Mouse (Mus musculus): ENCODE data around the gene Htt. TPM values are rescaled to one million over a fixed set of nuclear protein-coding genes. Genes with fewer than 3 reads are reported as not detected.

The Htt gene
- polyA plus RNA-seq, 1 experiment from 2014 or later, result 4.9 TPM

GRCm38 (mm10) chr5:34932458-34932806, 170.9 kb downstream of the Htt start:
- Histone ChIP-seq H3K27me3 (ENCODE audit: control insufficient read depth, insufficient read depth, low read depth, low read length) (no peaks in the 10 kb centered on the region), H3K4me2 (ENCODE audit: low read depth, low read length) (no peak overlapping the region), H3K4me1 (ENCODE audit: control insufficient read depth, low read depth, low read length) (peaks cover 36% of the 10 kb centered on the region), H3K36me3 (ENCODE audit: control insufficient read depth, insufficient read depth) (no peaks in the 10 kb centered on the region), H3K27ac (ENCODE audit: low read length) (no peak overlapping the region), H3K4me3 (ENCODE audit: low read depth, low read length) (no peak overlapping the region), H3K9me3 (replicated peaks; ENCODE audit: control insufficient read depth, low read length) (no peaks in the 10 kb centered on the region), H3K9ac (ENCODE audit: low read depth, low read length) (no peak overlapping the region)
- no peak for ATAC-seq (ENCODE audit: low read depth)
- whole genome bisulfite sequencing (ENCODE audit: insufficient replicate concordance), result 53% methylated on average over 4 of the region's 4 CpGs

- H3K27ac ChIP-seq (ENCODE audit: low read length), result no peak overlapping the region
- H3K4me2 ChIP-seq (ENCODE audit: low read depth, low read length), result no peak overlapping the region
- 59% methylated on average over 1 of the region's 1 CpGs for WGBS (ENCODE audit: insufficient replicate concordance)
- H3K9me3 ChIP-seq (replicated peaks; ENCODE audit: control insufficient read depth, low read length), result no peaks in the 10 kb centered on the region
- H3K9ac ChIP-seq (ENCODE audit: low read depth, low read length), result no peak overlapping the region
- H3K27me3 ChIP-seq (ENCODE audit: control insufficient read depth, insufficient read depth, low read depth, low read length), result no peaks in the 10 kb centered on the region
- H3K4me3 ChIP-seq (ENCODE audit: low read depth, low read length), result no peak overlapping the region
- peaks cover 36% of the 10 kb centered on the region for H3K4me1 ChIP-seq (ENCODE audit: control insufficient read depth, low read depth, low read length)
- no peak for ATAC-seq (ENCODE audit: low read depth)
- no peaks in the 10 kb centered on the region for H3K36me3 ChIP-seq (ENCODE audit: control insufficient read depth, insufficient read depth)
These were observed 171.9 kb downstream of the Htt start for GRCm38 (mm10) chr5:34933461-34933860.

- no peak overlapping the region for H3K4me3 ChIP-seq (ENCODE audit: low read depth, low read length)
- H3K4me2 ChIP-seq (ENCODE audit: low read depth, low read length), result no peak overlapping the region
- H3K27me3 ChIP-seq (ENCODE audit: control insufficient read depth, insufficient read depth, low read depth, low read length), result no peaks in the 10 kb centered on the region
- H3K4me1 ChIP-seq (ENCODE audit: control insufficient read depth, low read depth, low read length), result peaks cover 4% of the 10 kb centered on the region; the same call in 1 of the 2 replicates
- H3K27ac ChIP-seq (ENCODE audit: low read length), result no peak overlapping the region
- H3K9ac ChIP-seq (ENCODE audit: low read depth, low read length), result no peak overlapping the region
- no peak for ATAC-seq (ENCODE audit: low read depth)
- WGBS (ENCODE audit: insufficient replicate concordance), result 70% methylated on average over 10 of the region's 10 CpGs
- H3K36me3 ChIP-seq (ENCODE audit: control insufficient read depth, insufficient read depth), result no peaks in the 10 kb centered on the region
- no peaks in the 10 kb centered on the region for H3K9me3 ChIP-seq (replicated peaks; ENCODE audit: control insufficient read depth, low read length)
These were observed 180.3 kb downstream of the Htt start for GRCm38 (mm10) chr5:34941710-34942470.

- 20% methylated on average over 3 of the region's 3 CpGs for WGBS (ENCODE audit: insufficient replicate concordance)
- ATAC-seq (ENCODE audit: low read depth), result no peak
- no peaks in the 10 kb centered on the region for H3K36me3 ChIP-seq (ENCODE audit: control insufficient read depth, insufficient read depth)
- H3K9ac ChIP-seq (ENCODE audit: low read depth, low read length), result no peak overlapping the region
- H3K4me2 ChIP-seq (ENCODE audit: low read depth, low read length), result no peak overlapping the region
- H3K27me3 ChIP-seq (ENCODE audit: control insufficient read depth, insufficient read depth, low read depth, low read length), result no peaks in the 10 kb centered on the region
- H3K27ac ChIP-seq (ENCODE audit: low read length), result no peak overlapping the region
- peaks cover 7% of the 10 kb centered on the region for H3K4me1 ChIP-seq (ENCODE audit: control insufficient read depth, low read depth, low read length)
- H3K4me3 ChIP-seq (ENCODE audit: low read depth, low read length), result no peak overlapping the region
- no peaks in the 10 kb centered on the region for H3K9me3 ChIP-seq (replicated peaks; ENCODE audit: control insufficient read depth, low read length)
These were observed 181.9 kb downstream of the Htt start for GRCm38 (mm10) chr5:34943428-34943827.

GRCm38 (mm10) chr5:34948861-34949760, 187.6 kb downstream of the Htt start, which contains the start of gene Rgs12:
TSS of gene Rgs12 (plus strand) at chr5:34949445.
- WGBS (ENCODE audit: insufficient replicate concordance), result under 1% methylated on average over 64 of the region's 84 CpGs
- peak within 1 kb of the TSS; percentile 82 for H3K27ac ChIP-seq (ENCODE audit: low read length)
- peak within 1 kb of the TSS; percentile 80 for H3K4me3 ChIP-seq (ENCODE audit: low read depth, low read length)
- ATAC-seq (ENCODE audit: low read depth), result peak; percentile 98
- peak within 1 kb of the TSS; percentile 94 for H3K4me2 ChIP-seq (ENCODE audit: low read depth, low read length)
- no peaks in the 10 kb centered on the region for H3K36me3 ChIP-seq (ENCODE audit: control insufficient read depth, insufficient read depth)
- no peaks in the 10 kb centered on the region for H3K9me3 ChIP-seq (replicated peaks; ENCODE audit: control insufficient read depth, low read length)
- peaks cover 17% of the 10 kb centered on the region for H3K4me1 ChIP-seq (ENCODE audit: control insufficient read depth, low read depth, low read length)
- no peaks in the 10 kb centered on the region for H3K27me3 ChIP-seq (ENCODE audit: control insufficient read depth, insufficient read depth, low read depth, low read length)
- peak within 1 kb of the TSS; percentile 92 for H3K9ac ChIP-seq (ENCODE audit: low read depth, low read length)

GRCm38 (mm10) chr5:34949769-34950211, 188.2 kb downstream of the Htt start:
- WGBS (ENCODE audit: insufficient replicate concordance), result 6% methylated on average over 12 of the region's 12 CpGs
- no peaks in the 10 kb centered on the region for H3K36me3 ChIP-seq (ENCODE audit: control insufficient read depth, insufficient read depth)
- peak overlapping the region; percentile 92 for H3K9ac ChIP-seq (ENCODE audit: low read depth, low read length)
- peak; percentile 2; the same call in 1 of the 2 replicates for ATAC-seq (ENCODE audit: low read depth)
- no peaks in the 10 kb centered on the region for H3K9me3 ChIP-seq (replicated peaks; ENCODE audit: control insufficient read depth, low read length)
- peak overlapping the region; percentile 80 for H3K4me3 ChIP-seq (ENCODE audit: low read depth, low read length)
- H3K27ac ChIP-seq (ENCODE audit: low read length), result peak overlapping the region; percentile 82
- peak overlapping the region; percentile 94 for H3K4me2 ChIP-seq (ENCODE audit: low read depth, low read length)
- H3K4me1 ChIP-seq (ENCODE audit: control insufficient read depth, low read depth, low read length), result peaks cover 22% of the 10 kb centered on the region
- H3K27me3 ChIP-seq (ENCODE audit: control insufficient read depth, insufficient read depth, low read depth, low read length), result no peaks in the 10 kb centered on the region

GRCm38 (mm10) chr5:34950486-34951160, 189.1 kb downstream of the Htt start:
- Histone ChIP-seq H3K4me3 (ENCODE audit: low read depth, low read length) (peak overlapping the region; percentile 80), H3K9ac (ENCODE audit: low read depth, low read length) (peak overlapping the region; percentile 92), H3K27ac (ENCODE audit: low read length) (peak overlapping the region; percentile 54; the same call in 1 of the 2 replicates), H3K9me3 (replicated peaks; ENCODE audit: control insufficient read depth, low read length) (no peaks in the 10 kb centered on the region), H3K4me1 (ENCODE audit: control insufficient read depth, low read depth, low read length) (peaks cover 28% of the 10 kb centered on the region), H3K36me3 (ENCODE audit: control insufficient read depth, insufficient read depth) (no peaks in the 10 kb centered on the region), H3K27me3 (ENCODE audit: control insufficient read depth, insufficient read depth, low read depth, low read length) (no peaks in the 10 kb centered on the region), H3K4me2 (ENCODE audit: low read depth, low read length) (peak overlapping the region; percentile 94)
- 84% methylated on average over 6 of the region's 6 CpGs for WGBS (ENCODE audit: insufficient replicate concordance)
- no peak for ATAC-seq (ENCODE audit: low read depth)

GRCm38 (mm10) chr5:34951161-34951834, 189.8 kb downstream of the Htt start:
- no peaks in the 10 kb centered on the region for H3K9me3 ChIP-seq (replicated peaks; ENCODE audit: control insufficient read depth, low read length)
- no peaks in the 10 kb centered on the region for H3K36me3 ChIP-seq (ENCODE audit: control insufficient read depth, insufficient read depth)
- no peak overlapping the region for H3K9ac ChIP-seq (ENCODE audit: low read depth, low read length)
- H3K4me3 ChIP-seq (ENCODE audit: low read depth, low read length), result no peak overlapping the region
- no peak overlapping the region for H3K4me2 ChIP-seq (ENCODE audit: low read depth, low read length)
- H3K27me3 ChIP-seq (ENCODE audit: control insufficient read depth, insufficient read depth, low read depth, low read length), result no peaks in the 10 kb centered on the region
- no peak for ATAC-seq (ENCODE audit: low read depth)
- no peak overlapping the region for H3K27ac ChIP-seq (ENCODE audit: low read length)
- peaks cover 35% of the 10 kb centered on the region for H3K4me1 ChIP-seq (ENCODE audit: control insufficient read depth, low read depth, low read length)
- 87% methylated on average over 8 of the region's 8 CpGs for WGBS (ENCODE audit: insufficient replicate concordance)

Data from liver, embryonic 16.5 days (tissue).